ENCODE assay signal across 25 mouse cellular contexts in the genomic region with DNA sequence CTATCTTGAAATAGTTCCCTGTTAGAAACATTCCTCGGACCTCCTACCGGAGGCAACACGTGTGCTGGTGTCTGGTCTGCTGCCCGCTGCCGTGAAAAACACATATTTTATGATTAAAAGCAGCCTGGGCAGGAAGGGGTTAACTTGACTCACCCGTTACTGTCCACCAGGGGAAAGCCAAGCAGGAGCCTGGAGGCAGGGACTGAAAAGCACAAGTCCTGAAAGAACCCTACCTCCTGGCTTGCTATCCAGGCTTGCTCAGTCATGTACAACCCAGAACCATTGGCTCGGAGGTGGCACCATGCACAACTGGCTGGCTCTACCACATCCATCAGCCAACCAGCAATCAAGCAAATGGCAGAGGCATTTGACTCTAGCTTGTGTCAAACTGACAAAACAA. TPM values are rescaled to one million over a fixed set of nuclear protein-coding genes. Genes with fewer than 3 reads are reported as not detected.
A peak's percentile ranks its signal among the peaks of the same experiment; 100 is the strongest.
DNase-seq lines count a peak whose midpoint lies in the region; ATAC-seq and TF ChIP-seq lines count a peak whose summit lies in the region.
"Had no signal": no experiment of that assay in that cellular context is flagged by ENCODE, and none has a peak within 500 bp of the region (broad histone marks: within the 10 kb centered on the region; RNA-seq: fewer than 3 reads in every experiment).

No protein-coding gene starts in this region.

- H3K4me1 ChIP-seq in hindbrain, postnatal 0 days (ENCODE audit: insufficient read depth, low read length): peaks cover 3% of the 10 kb centered on the region; the same call in 1 of the 2 replicates
- H3K4me1 ChIP-seq in hindbrain, embryonic 14.5 days (replicated peaks; ENCODE audit: control insufficient read depth, insufficient read depth, low read length): no peaks in the 10 kb centered on the region
- H3K4me1 ChIP-seq in midbrain, postnatal 0 days (ENCODE audit: insufficient read depth, low read length): no peaks in the 10 kb centered on the region
- H3K4me1 ChIP-seq in midbrain, embryonic 10.5 days: no peaks in the 10 kb centered on the region
- H3K4me1 ChIP-seq: embryonic facial prominence, embryonic 12.5 days; forebrain, embryonic 10.5 days; heart, embryonic 15.5 days had no signal

- no peak for ATAC-seq in hindbrain, postnatal 0 days
- ATAC-seq in hindbrain, embryonic 14.5 days (ENCODE audit: low FRiP score): no peak
- no peak for ATAC-seq in midbrain, postnatal 0 days (ENCODE audit: low FRiP score)
- ATAC-seq: forebrain, embryonic 14.5 days; Patski had no signal

- H3K4me2 ChIP-seq in hindbrain, postnatal 0 days (ENCODE audit: low read depth, low read length): no peak overlapping the region
- no peak overlapping the region for H3K4me2 ChIP-seq in hindbrain, embryonic 14.5 days (replicated peaks)
- no peak overlapping the region for H3K4me2 ChIP-seq in midbrain, postnatal 0 days (ENCODE audit: low read depth, low read length, poor library complexity, severe bottlenecking)
- H3K4me2 ChIP-seq: embryonic facial prominence, embryonic 12.5 days; heart, embryonic 11.5 days; heart, embryonic 15.5 days; hindbrain, embryonic 13.5 days had no signal

- no peaks in the 10 kb centered on the region for H3K27me3 ChIP-seq in hindbrain, postnatal 0 days (ENCODE audit: insufficient read depth, low read length)
- no peaks in the 10 kb centered on the region for H3K27me3 ChIP-seq in hindbrain, embryonic 14.5 days (ENCODE audit: control insufficient read depth, insufficient read depth, low read length)
- no peaks in the 10 kb centered on the region for H3K27me3 ChIP-seq in midbrain, postnatal 0 days (ENCODE audit: insufficient read depth, low read length)
- H3K27me3 ChIP-seq in midbrain, embryonic 10.5 days (ENCODE audit: low read depth, poor library complexity, severe bottlenecking): 0 out of 2 replicates have a peak, but pooled peaks cover 7% of the 10 kb centered on the region

- WGBS in hindbrain, postnatal 0 days: 63% methylated on average over 7 of the region's 7 CpGs
- 72% methylated on average over 7 of the region's 7 CpGs for WGBS in hindbrain, embryonic 14.5 days
- WGBS in midbrain, postnatal 0 days: 70% methylated on average over 7 of the region's 7 CpGs
- 78% methylated on average over 7 of the region's 7 CpGs for WGBS in midbrain, embryonic 10.5 days

- no peaks in the 10 kb centered on the region for H3K36me3 ChIP-seq in hindbrain, postnatal 0 days (ENCODE audit: insufficient read depth, low read length)
- H3K36me3 ChIP-seq in hindbrain, embryonic 14.5 days (replicated peaks; ENCODE audit: control insufficient read depth, insufficient read depth): no peaks in the 10 kb centered on the region
- H3K36me3 ChIP-seq in midbrain, postnatal 0 days (ENCODE audit: insufficient read depth, low read length): no peaks in the 10 kb centered on the region
- no peaks in the 10 kb centered on the region for H3K36me3 ChIP-seq in midbrain, embryonic 10.5 days
- H3K36me3 ChIP-seq: embryonic facial prominence, embryonic 12.5 days; forebrain, embryonic 10.5 days; heart, embryonic 15.5 days; hindbrain, embryonic 13.5 days had no signal

- H3K4me3 ChIP-seq in hindbrain, postnatal 0 days (ENCODE audit: low read length): no peak overlapping the region
- no peak overlapping the region for H3K4me3 ChIP-seq in hindbrain, embryonic 14.5 days (replicated peaks; ENCODE audit: low read length)
- H3K4me3 ChIP-seq in midbrain, postnatal 0 days (ENCODE audit: low read depth, low read length): no peak overlapping the region
- no peak overlapping the region for H3K4me3 ChIP-seq in midbrain, embryonic 10.5 days
- H3K4me3 ChIP-seq: embryonic facial prominence, embryonic 12.5 days; forebrain, embryonic 10.5 days; gastrocnemius, adult 2 months; heart, embryonic 15.5 days; hindbrain, embryonic 13.5 days had no signal

- no peak overlapping the region for H3K27ac ChIP-seq in hindbrain, postnatal 0 days
- no peak overlapping the region for H3K27ac ChIP-seq in hindbrain, embryonic 14.5 days
- H3K27ac ChIP-seq in midbrain, postnatal 0 days (ENCODE audit: low read depth, low read length): no peak overlapping the region
- no peak overlapping the region for H3K27ac ChIP-seq in midbrain, embryonic 10.5 days (replicated peaks)
- H3K27ac ChIP-seq: embryonic facial prominence, embryonic 12.5 days; gastrocnemius, adult 2 months; heart, embryonic 15.5 days; hindbrain, embryonic 13.5 days had no signal

- DNase-seq in hindbrain, postnatal 0 days (ENCODE audit: low spot score): no peak
- no peak for DNase-seq in hindbrain, embryonic 14.5 days (ENCODE audit: low spot score)
- no peak for DNase-seq in midbrain, postnatal 0 days (ENCODE audit: low spot score)
- DNase-seq in midbrain, embryonic 10.5 days (ENCODE audit: low spot score): no peak
- DNase-seq in gonadal fat pad, adult 2 months (ENCODE audit: low read depth): peak; percentile 49
- no peak for DNase-seq in gastrocnemius, adult 8-10 months (ENCODE audit: low spot score in 2 of 2)
- DNase-seq in urinary bladder, adult 18-20 months (ENCODE audit: low spot score in 2 of 2): no peak
- DNase-seq: adrenal gland, adult 2 months; adrenal gland, postnatal 36 days; cerebellum, adult 11 months; cerebellum, adult 8-10 months; cerebellum, postnatal 14 days; gastrocnemius, adult 2 months; gastrocnemius, postnatal 36 days; heart, adult 18-20 months; heart, postnatal 14 days had no signal

- TF ChIP-seq CTCF in hindbrain, postnatal 0 days (IDR thresholded peaks at IDR 0.05; ENCODE audit: low read depth): peak; percentile 24
- TF ChIP-seq CTCF in midbrain, postnatal 0 days (IDR thresholded peaks at IDR 0.05): peak; percentile 10; the same call in 1 of the 2 replicates

- H3K9me3 ChIP-seq in hindbrain, postnatal 0 days (ENCODE audit: low read length): no peaks in the 10 kb centered on the region
- H3K9me3 ChIP-seq in hindbrain, embryonic 14.5 days (ENCODE audit: control insufficient read depth, low read length): no peaks in the 10 kb centered on the region
- no peaks in the 10 kb centered on the region for H3K9me3 ChIP-seq in midbrain, postnatal 0 days (ENCODE audit: low read length)
- no peaks in the 10 kb centered on the region for H3K9me3 ChIP-seq in midbrain, embryonic 10.5 days (replicated peaks)
- H3K9me3 ChIP-seq: embryonic facial prominence, embryonic 12.5 days; forebrain, embryonic 10.5 days; heart, embryonic 15.5 days; hindbrain, embryonic 13.5 days had no signal

- no peak overlapping the region for H3K9ac ChIP-seq in hindbrain, postnatal 0 days (replicated peaks; ENCODE audit: low read length)
- H3K9ac ChIP-seq in hindbrain, embryonic 14.5 days: no peak overlapping the region
- H3K9ac ChIP-seq in midbrain, postnatal 0 days (replicated peaks; ENCODE audit: low read length, poor library complexity, severe bottlenecking): no peak overlapping the region
- H3K9ac ChIP-seq: embryonic facial prominence, embryonic 12.5 days; heart, embryonic 15.5 days; hindbrain, embryonic 13.5 days had no signal

RNA-seq across cellular contexts. Expression of a gene that starts 13.8 kb away (rescaled TPM):
- total RNA-seq in hindbrain, postnatal 0 days (2014; rRNA removed): 27.0 and 29.0 TPM in 2 replicates
- polyA plus RNA-seq in hindbrain, postnatal 0 days (2015; fragmentation: Nextera tagmentation; extraction: Ambion mirVana): 9.4 and 10.1 TPM in 2 replicates
- polyA plus RNA-seq in hindbrain, embryonic 14.5 days (2014; fragmentation: Nextera tagmentation; extraction: Ambion mirVana): 17.4 and 20.5 TPM in 2 replicates
- 16.3 and 22.4 TPM in 2 replicates for total RNA-seq in midbrain, postnatal 0 days (2014; rRNA removed)
- 7.5 and 7.6 TPM in 2 replicates for polyA plus RNA-seq in midbrain, postnatal 0 days (2015; fragmentation: Nextera tagmentation; extraction: Ambion mirVana)
- 1.1 and 1.6 TPM in 2 replicates for polyA plus RNA-seq in midbrain, embryonic 10.5 days (2016; fragmentation: Nextera tagmentation; extraction: Ambion mirVana)
- polyA plus RNA-seq in gonadal fat pad, adult 2 months (2012; rRNA removed): 7.8 and 14.4 TPM in 2 replicates
- under 1 TPM in 1 of 4 experiments, not detected in 3; 0.07 TPM for total RNA-seq in gastrocnemius, adult 8-10 months (2022)
- total RNA-seq: common myeloid progenitor, adult 5-6 weeks; gastrocnemius, adult 2 months; MEL had no signal

RNA-seq across cellular contexts. Expression of a gene that starts 42.6 kb away (rescaled TPM):
- total RNA-seq in hindbrain, postnatal 0 days (2014; rRNA removed): 39.9 and 50.5 TPM in 2 replicates
- 12.8 and 13.4 TPM in 2 replicates for polyA plus RNA-seq in hindbrain, postnatal 0 days (2015; fragmentation: Nextera tagmentation; extraction: Ambion mirVana)
- polyA plus RNA-seq in hindbrain, embryonic 14.5 days (2014; fragmentation: Nextera tagmentation; extraction: Ambion mirVana): 11.4 and 15.9 TPM in 2 replicates
- 36.7 and 42.0 TPM in 2 replicates for total RNA-seq in midbrain, postnatal 0 days (2014; rRNA removed)
- polyA plus RNA-seq in midbrain, postnatal 0 days (2015; fragmentation: Nextera tagmentation; extraction: Ambion mirVana): 13.2 and 13.3 TPM in 2 replicates
- 21.6 and 27.6 TPM in 2 replicates for polyA plus RNA-seq in midbrain, embryonic 10.5 days (2016; fragmentation: Nextera tagmentation; extraction: Ambion mirVana)
- polyA plus RNA-seq in gonadal fat pad, adult 2 months (2012; rRNA removed): 18.3 TPM in 2 replicates
- 1 to 10 TPM; 3.8 to 4.9 (median 4.5) TPM for total RNA-seq in gastrocnemius, adult 8-10 months (2022)
